Mouse (Mus musculus): ENCODE results near the gene Ano9.

Ano9 gene

DNA sequence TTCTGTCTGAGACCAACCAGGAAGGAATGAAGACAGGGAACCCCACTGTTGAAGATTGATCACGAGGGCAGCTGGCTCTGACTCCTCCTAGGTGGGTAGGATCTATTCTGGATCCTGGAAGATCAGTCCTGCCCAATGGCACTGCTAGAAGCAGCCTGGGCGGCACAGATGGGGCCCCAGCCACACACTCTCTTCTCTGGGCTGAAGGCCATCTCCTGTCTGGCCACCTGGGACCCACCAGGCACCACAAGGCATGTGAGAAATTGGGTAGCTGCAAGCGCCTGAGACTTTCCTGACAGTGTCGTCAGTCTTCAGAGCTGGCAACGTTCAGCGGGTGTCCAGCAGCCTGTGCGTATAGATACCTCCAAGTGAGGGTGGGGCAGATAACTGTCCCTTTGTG is 55.1 kb downstream of the Ano9 start:
- DNase-seq (ENCODE audit: low read depth, low spot score), result no peak

DNA sequence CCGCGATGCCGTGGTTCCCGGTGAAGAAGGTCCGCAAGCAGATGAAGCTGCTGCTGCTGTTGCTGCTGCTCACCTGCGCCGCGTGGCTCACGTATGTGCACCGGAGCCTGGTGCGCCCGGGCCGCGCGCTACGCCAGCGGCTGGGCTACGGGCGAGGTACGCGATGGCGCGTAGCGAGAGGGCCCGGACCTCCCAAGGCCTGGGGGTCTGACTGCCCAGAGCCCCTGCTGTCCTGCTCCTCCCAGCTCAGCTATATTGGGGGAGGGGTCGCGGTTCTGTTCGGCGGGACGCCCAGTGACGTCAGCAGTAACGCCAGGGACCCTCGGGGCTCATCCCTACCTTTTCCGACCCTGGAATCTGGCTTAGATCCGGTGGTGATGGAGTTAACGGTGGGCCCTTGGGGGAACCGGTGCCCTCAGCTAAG is 56.3 kb downstream of the Ano9 start:
- DNase-seq (ENCODE audit: low read depth, low spot score), result no peak

DNA sequence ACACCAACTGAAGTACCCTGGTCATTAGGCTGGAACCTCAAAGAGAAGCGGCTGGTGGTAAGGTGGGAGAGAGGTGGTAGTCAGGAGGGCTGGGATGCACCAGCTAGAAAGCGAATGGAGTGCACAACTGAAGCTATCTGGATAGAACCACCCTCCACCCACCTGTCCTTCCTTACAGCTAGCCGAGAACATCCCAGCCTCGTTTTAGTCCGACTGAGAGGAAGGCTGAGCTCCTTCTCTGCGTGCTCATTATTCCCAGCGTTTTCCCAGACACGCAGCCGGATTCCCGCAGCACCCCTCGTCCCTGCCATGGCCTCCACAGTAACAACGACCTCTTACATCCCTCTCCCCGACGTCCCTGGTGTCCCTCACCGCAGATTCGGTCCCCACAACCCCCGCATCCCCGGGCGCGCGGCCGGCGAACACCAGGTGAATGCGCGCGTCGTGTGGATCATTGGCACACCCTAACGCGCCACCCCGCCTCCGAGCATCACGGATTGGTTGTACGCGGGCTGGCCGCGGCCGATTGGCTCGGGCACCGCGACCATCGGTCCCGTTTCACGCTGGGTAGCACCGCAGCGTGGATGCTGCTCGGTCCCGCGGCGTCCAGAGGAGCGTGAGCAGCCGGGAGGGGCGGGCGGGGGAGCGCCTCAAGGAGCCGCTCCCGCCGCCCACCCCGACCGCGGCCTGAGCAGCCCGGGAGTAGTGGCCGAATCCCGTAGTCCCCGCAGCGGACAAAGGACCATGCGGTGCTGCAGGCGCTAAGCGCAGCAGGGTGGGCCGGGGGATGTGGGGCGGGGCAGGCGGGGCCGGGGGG is 57.0 kb downstream of the Ano9 start, which contains the start of gene B4galnt4:
B4galnt4 (plus strand) TSS at position 679 of the 817 bp plus-strand sequence.
- no peak for DNase-seq (ENCODE audit: low read depth, low spot score)

DNA sequence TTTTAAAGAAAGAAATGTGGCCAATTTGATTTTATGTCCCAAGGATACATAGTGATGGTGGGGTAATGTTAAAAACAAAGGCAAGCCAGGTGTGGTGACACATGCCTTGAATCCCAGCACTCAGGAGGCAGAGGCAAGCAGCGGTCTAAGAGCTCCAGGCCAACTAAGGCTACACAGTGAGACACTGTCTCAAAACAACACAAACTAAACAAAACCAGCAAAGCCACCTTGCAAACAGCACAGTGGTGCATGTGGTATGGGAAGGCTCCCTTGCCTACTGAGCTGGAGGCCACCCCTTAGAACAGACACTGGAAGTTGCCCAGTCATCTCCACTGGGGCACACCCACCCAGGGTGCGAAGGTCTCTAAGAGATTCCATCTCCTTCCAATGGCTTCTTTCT is 57.7 kb downstream of the Ano9 start:
- no peak for DNase-seq (ENCODE audit: low read depth, low spot score)

DNA sequence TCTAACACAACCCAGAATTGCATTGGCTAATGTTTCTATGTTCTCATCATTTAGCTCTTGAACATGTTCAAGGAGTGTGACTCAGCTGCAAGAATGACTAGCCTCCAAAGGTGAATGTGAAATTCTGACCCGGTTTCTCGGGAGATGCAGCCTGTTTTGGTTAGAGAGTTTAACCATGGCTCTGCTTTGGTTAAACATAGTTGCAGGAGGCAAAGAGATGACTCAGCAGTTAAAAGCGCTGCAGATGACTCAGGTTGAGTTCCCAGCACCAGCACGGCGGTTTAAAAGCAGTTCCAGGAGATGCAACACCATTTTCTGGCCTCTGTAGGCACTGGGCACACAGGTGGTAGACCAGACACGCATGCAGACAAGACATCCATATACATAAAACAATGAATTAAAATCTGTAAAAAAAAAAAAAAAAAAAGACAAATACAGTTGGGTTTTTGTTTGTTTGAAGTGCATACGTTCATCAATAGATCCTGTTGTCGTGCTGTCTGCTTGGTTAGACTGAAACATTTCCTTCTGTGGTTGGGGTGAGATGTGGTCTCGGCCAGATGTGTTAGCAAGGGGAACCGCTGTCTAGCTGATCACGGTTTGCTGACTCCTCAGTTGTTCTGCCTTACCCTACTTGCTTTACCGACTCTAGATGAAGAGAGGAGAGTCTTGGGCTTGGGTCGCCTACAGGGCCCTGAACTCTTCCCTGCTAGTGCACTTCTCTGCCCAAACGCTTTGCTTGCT is 58.8 kb downstream of the Ano9 start:
- DNase-seq (ENCODE audit: low read depth, low spot score), result peak; percentile 52

DNA sequence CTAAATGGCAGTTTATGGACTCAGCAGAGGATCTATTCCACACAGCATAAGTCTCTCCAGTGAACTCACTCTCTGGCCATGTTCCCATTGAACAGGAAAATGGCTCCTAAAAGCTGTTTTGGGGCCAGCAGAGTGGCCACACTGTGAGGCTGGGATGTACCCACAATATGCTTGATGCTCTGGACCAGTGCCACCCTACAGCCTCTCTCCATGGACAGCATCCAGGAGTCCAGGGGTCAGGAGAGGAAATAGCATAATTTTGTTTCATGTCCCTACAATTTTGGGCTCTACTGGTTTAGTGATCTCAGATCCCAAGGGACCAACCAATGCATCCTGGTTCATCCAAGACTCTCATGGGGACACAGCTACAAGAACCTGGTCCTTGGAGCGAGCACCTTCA is 60.1 kb downstream of the Ano9 start:
- DNase-seq (ENCODE audit: low read depth, low spot score), result no peak

DNA sequence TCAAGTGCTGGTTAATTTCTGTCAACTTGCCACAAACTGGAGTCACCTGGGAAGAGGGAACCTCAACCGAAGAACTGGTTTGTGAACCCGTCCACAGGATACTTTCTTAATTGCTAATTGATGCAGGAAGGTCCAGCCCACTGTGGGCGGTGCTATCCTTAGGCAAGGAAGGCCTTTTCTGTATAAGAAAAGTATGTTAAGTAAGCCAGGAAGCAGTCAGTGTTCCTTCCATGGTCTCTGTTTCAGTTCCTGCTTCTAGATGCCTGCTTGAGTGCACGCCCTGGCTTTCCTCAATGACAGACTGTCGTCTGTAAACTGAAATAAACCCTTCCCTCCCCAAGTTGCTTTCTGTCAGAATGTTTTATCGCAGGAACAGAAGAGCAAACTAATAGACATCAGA is 60.6 kb downstream of the Ano9 start:
- DNase-seq (ENCODE audit: low read depth, low spot score), result peak; percentile 57

DNA sequence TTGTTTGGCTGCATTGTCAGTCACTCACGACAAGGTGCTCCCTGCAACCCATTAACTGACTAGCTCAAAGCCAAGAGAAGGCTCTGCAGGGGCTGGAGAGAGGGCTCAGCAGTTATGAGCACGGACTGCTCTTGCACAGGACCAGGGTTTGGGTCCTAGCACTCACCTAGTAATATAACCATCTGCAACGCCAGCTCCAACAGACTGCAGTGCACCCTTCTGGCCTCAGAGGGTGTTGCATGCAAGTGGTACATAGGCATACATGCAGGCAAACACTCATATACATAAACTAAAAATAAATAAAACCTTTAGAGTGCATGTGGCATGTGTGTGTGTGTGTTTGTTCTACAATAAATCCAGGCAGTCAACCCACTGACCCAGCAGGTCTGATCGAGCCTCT is 61.8 kb downstream of the Ano9 start:
- no peak for DNase-seq (ENCODE audit: low read depth, low spot score)

DNA sequence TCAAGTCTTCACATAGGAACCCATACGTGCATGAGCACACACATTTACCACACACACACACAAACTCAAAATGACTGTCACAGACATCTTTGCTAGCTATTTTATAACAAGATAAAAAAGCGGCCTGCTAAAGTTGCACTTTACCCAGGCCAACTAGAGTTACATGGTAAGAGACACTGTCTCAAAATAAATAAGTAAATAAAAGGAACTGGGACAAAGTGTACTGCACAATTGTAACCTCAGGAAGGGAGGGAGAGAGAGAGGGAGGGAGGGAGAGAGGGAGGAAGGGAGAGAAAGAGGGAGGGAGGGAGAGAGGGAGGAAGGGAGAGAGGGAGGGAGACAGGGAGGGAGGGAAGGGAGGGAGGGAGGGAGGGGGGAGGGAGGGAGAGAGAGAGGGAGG is 65.2 kb downstream of the Ano9 start:
- DNase-seq (ENCODE audit: low read depth, low spot score), result no peak

DNA sequence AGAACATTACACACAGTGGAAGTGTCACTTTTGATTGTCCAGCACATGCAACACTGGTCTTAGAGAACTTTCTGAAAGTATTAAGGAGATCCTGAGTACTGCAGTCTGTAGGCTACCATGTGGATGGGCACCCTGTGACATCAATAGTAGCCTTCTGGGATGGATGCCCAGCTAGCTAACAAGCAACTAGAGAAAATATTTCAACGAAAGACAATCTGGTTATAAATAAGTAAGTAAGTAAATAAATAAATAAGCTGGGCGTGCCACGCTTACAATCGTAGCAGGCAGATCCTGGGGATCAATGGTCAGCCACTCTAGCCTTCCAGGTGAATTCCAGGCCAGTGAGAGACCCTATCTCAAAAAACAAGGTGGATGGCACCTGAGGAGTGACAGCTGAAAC is 65.6 kb downstream of the Ano9 start:
- DNase-seq (ENCODE audit: low read depth, low spot score), result no peak

Measured in A20 (cell line).